In the genomic region with DNA sequence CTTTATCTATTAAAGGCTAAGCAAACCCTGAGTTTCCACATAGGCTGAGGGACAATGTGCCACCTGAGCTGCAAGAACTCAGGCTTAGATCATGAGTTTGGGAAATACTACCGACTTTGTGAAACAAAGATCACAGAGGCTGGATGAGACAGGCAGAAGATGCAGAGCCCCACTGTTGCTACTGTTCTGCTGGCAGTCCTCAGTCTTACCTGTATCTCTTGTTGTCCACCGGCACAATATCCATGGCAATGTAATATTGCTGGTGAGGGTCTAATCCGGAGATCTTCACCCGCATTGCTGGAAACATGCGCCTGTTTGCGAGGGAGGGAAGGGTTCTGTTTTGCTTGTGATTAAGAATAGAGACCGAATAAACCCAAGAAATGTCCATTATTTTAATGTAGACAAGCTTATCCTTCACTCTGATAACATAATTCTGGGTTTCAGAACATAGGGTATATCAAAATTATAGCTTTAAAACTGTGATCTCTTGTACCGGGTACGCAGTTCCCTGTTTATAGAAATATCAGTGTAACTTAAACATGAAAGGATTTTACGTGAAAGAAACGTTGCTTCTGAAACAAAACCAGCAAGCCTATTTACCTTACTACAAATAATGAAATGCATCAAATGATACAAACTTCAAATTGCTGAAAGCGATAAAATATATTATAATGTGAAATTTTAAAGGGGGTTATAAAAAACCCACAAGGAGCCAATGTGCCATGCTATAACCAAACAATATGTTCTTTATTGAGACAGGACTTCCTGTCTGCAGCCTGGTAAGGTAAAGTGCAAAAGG, we compare ENCODE assay signal across 17 mouse cellular contexts. TPM values are rescaled to one million over a fixed set of nuclear protein-coding genes. Genes with fewer than 3 reads are reported as not detected.
DNase-seq lines count a peak whose midpoint lies in the region; ATAC-seq lines count a peak whose summit lies in the region.
"Had no signal": no experiment of that assay in that cellular context is flagged by ENCODE, and none has a peak within 500 bp of the region (broad histone marks: within the 10 kb centered on the region; RNA-seq: fewer than 3 reads in every experiment).

No protein-coding gene starts in this region.

- H3K27me3 ChIP-seq in heart, embryonic 12.5 days (replicated peaks): peaks cover 16% of the 10 kb centered on the region
- H3K27me3 ChIP-seq in midbrain, embryonic 11.5 days (ENCODE audit: control insufficient read depth, insufficient read depth, low read length): peaks cover 62% of the 10 kb centered on the region
- H3K27me3 ChIP-seq in midbrain, embryonic 15.5 days (replicated peaks): peaks cover 56% of the 10 kb centered on the region
- H3K27me3 ChIP-seq in embryonic facial prominence, embryonic 15.5 days: peaks cover 60% of the 10 kb centered on the region

- ATAC-seq in heart, embryonic 12.5 days (ENCODE audit: insufficient number of reproducible peaks, low FRiP score): no peak
- no peak for ATAC-seq in midbrain, embryonic 11.5 days (ENCODE audit: low FRiP score)
- ATAC-seq in midbrain, embryonic 15.5 days (replicated peaks): no peak
- ATAC-seq in embryonic facial prominence, embryonic 15.5 days (ENCODE audit: insufficient number of reproducible peaks, low FRiP score, low TSS enrichment, low read depth): no peak
- ATAC-seq: forebrain, embryonic 14.5 days; inflammation-experienced regulatory T-cells, adult 6 months; midbrain, embryonic 16.5 days had no signal

- peaks cover 3% of the 10 kb centered on the region; the same call in 1 of the 2 replicates for H3K36me3 ChIP-seq in heart, embryonic 12.5 days
- H3K36me3 ChIP-seq in midbrain, embryonic 11.5 days (ENCODE audit: control insufficient read depth, insufficient read depth, low read length): no peaks in the 10 kb centered on the region
- no peaks in the 10 kb centered on the region for H3K36me3 ChIP-seq in midbrain, embryonic 15.5 days (replicated peaks)
- no peaks in the 10 kb centered on the region for H3K36me3 ChIP-seq in embryonic facial prominence, embryonic 15.5 days

- H3K27ac ChIP-seq in heart, embryonic 12.5 days (ENCODE audit: poor library complexity, severe bottlenecking): no peak overlapping the region
- no peak overlapping the region for H3K27ac ChIP-seq in midbrain, embryonic 11.5 days (ENCODE audit: low read depth, low read length)
- no peak overlapping the region for H3K27ac ChIP-seq in midbrain, embryonic 15.5 days
- H3K27ac ChIP-seq in embryonic facial prominence, embryonic 15.5 days (replicated peaks): no peak overlapping the region

- H3K4me3 ChIP-seq in heart, embryonic 12.5 days: peak overlapping the region; percentile 29
- H3K4me3 ChIP-seq in midbrain, embryonic 11.5 days (ENCODE audit: low read depth, low read length): no peak overlapping the region
- H3K4me3 ChIP-seq in midbrain, embryonic 15.5 days: no peak overlapping the region
- peak overlapping the region; percentile 57 for H3K4me3 ChIP-seq in embryonic facial prominence, embryonic 15.5 days (replicated peaks)

- 24% methylated on average over 12 of the region's 12 CpGs for whole genome bisulfite sequencing in heart, embryonic 12.5 days
- WGBS in midbrain, embryonic 11.5 days: 5% methylated on average over 12 of the region's 12 CpGs
- 7% methylated on average over 12 of the region's 12 CpGs for WGBS in midbrain, embryonic 15.5 days
- WGBS in embryonic facial prominence, embryonic 15.5 days: 24% methylated on average over 12 of the region's 12 CpGs

- DNase-seq in heart, postnatal 36 days: no peak
- peak; percentile 93 for DNase-seq in midbrain, embryonic 11.5 days (ENCODE audit: low spot score, missing footprints)
- peak; percentile 57 for DNase-seq in retina, embryonic 14.5 days (ENCODE audit: low spot score)
- no peak for DNase-seq in urinary bladder, postnatal 10 days (ENCODE audit: low spot score)
- DNase-seq in layer of hippocampus, postnatal 10 days (ENCODE audit: low spot score in 2 of 2): no peak
- DNase-seq: adrenal gland, adult 8-10 months; cerebellum, adult 9-10 months; gastrocnemius, postnatal 25 days; lung, postnatal 4 days had no signal

- H3K9me3 ChIP-seq in heart, embryonic 12.5 days (replicated peaks): no peaks in the 10 kb centered on the region
- no peaks in the 10 kb centered on the region for H3K9me3 ChIP-seq in midbrain, embryonic 11.5 days (ENCODE audit: control insufficient read depth, low read length)
- no peaks in the 10 kb centered on the region for H3K9me3 ChIP-seq in midbrain, embryonic 15.5 days
- no peaks in the 10 kb centered on the region for H3K9me3 ChIP-seq in embryonic facial prominence, embryonic 15.5 days (replicated peaks)

- peaks cover 2% of the 10 kb centered on the region; the same call in 1 of the 2 replicates for H3K4me1 ChIP-seq in heart, embryonic 12.5 days (replicated peaks)
- peaks cover 15% of the 10 kb centered on the region for H3K4me1 ChIP-seq in midbrain, embryonic 11.5 days (ENCODE audit: control insufficient read depth, insufficient read depth, low read length)
- peaks cover 23% of the 10 kb centered on the region for H3K4me1 ChIP-seq in midbrain, embryonic 15.5 days
- H3K4me1 ChIP-seq in embryonic facial prominence, embryonic 15.5 days: peaks cover 23% of the 10 kb centered on the region

- intact Hi-C loops in heart, postnatal 36 days (cut with DNase I): no loop called here

- H3K4me2 ChIP-seq in heart, embryonic 12.5 days: peak overlapping the region; percentile 51
- no peak overlapping the region for H3K4me2 ChIP-seq in midbrain, embryonic 11.5 days
- H3K4me2 ChIP-seq in midbrain, embryonic 15.5 days: no peak overlapping the region
- no peak overlapping the region; the same call in 1 of the 2 replicates for H3K4me2 ChIP-seq in embryonic facial prominence, embryonic 15.5 days (replicated peaks)

- H3K9ac ChIP-seq in heart, embryonic 12.5 days: peak overlapping the region; percentile 56; the same call in 1 of the 2 replicates
- no peak overlapping the region for H3K9ac ChIP-seq in midbrain, embryonic 11.5 days (ENCODE audit: low read length)
- no peak overlapping the region for H3K9ac ChIP-seq in midbrain, embryonic 15.5 days
- H3K9ac ChIP-seq in embryonic facial prominence, embryonic 15.5 days: no peak overlapping the region

RNA-seq across cellular contexts. Expression of a gene that starts 3.7 kb away (rescaled TPM):
- polyA plus RNA-seq in heart, embryonic 12.5 days (2016; fragmentation: Nextera tagmentation; extraction: Ambion mirVana): 18.9 and 20.7 TPM in 2 replicates
- 1 to 10 TPM; 3.4 to 5.3 TPM for total RNA-seq in heart, postnatal 36 days (2021)
- polyA plus RNA-seq in midbrain, embryonic 11.5 days (2014; fragmentation: Nextera tagmentation; extraction: Ambion mirVana): 5.5 and 5.6 TPM in 2 replicates
- 2.3 and 3.4 TPM in 2 replicates for polyA plus RNA-seq in midbrain, embryonic 15.5 days (2015; fragmentation: Nextera tagmentation; extraction: Ambion mirVana)
- 6.9 and 8.1 TPM in 2 replicates for polyA plus RNA-seq in embryonic facial prominence, embryonic 15.5 days (2015; fragmentation: Nextera tagmentation; extraction: Ambion mirVana)
- total RNA-seq in layer of hippocampus, postnatal 10 days (2021): 1 to 10 TPM; 3.8 to 4.7 TPM
- polyA plus RNA-seq: inflammation-experienced regulatory T-cells, adult 6 months; liver, embryonic 16.5 days; spleen, adult 2 months had no signal

Comparison
In these comparisons a context has a peak if more than half of its experiments do, and no peak if none do; other contexts are left out.
1. H3K4me3 ChIP-seq: peak in heart, embryonic 12.5 days (single experiment) and embryonic facial prominence, embryonic 15.5 days (single experiment); none in midbrain, embryonic 11.5 days (single experiment) and midbrain, embryonic 15.5 days (single experiment).
2. DNase-seq: peak in midbrain, embryonic 11.5 days (single experiment) and retina, embryonic 14.5 days (single experiment); none in heart, postnatal 36 days (0 of 2), urinary bladder, postnatal 10 days (single experiment) and layer of hippocampus, postnatal 10 days (0 of 2).